Comparison of ENCODE assay signal across 28 mouse cellular contexts in the genomic region with DNA sequence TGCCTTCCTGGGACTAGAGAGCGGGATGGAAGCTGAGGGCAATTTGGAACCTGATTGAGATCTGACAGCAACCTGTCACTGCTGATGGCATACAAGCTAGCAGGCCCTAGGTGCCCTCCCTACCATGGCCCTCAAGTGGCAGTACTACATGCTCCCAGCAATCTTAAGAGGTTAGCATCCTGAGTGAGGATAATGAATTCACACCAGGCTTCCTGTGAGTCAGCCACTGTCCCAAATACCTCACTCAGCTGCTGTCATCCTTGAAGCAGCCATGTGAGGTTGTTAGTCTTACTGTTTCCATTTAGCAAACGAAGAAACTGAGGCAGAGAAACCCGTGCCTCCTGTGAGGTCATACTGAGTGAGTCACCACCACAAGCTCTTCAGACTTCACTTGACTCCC.
"Had no signal": no experiment of that assay in that cellular context is flagged by ENCODE, and none has a peak within 500 bp of the region (broad histone marks: within the 10 kb centered on the region; RNA-seq: fewer than 3 reads in every experiment).

No protein-coding gene starts in this region.

- H3K27me3 ChIP-seq: heart, embryonic 12.5 days; hindbrain, embryonic 12.5 days; intestine, embryonic 15.5 days; kidney, embryonic 15.5 days; limb, embryonic 13.5 days; limb, embryonic 15.5 days; liver, embryonic 12.5 days had no signal

- H3K27ac ChIP-seq: gastrocnemius, adult 2 months; heart, embryonic 10.5 days; hindbrain, embryonic 10.5 days; hindbrain, embryonic 12.5 days; hindbrain, embryonic 14.5 days; intestine, embryonic 15.5 days; kidney, embryonic 15.5 days; kidney, postnatal 0 days; limb, embryonic 13.5 days; limb, embryonic 15.5 days; liver, embryonic 12.5 days; liver, embryonic 14.5 days had no signal

- H3K9me3 ChIP-seq: heart, embryonic 10.5 days; heart, embryonic 12.5 days; hindbrain, embryonic 10.5 days; hindbrain, embryonic 12.5 days; intestine, embryonic 15.5 days; kidney, embryonic 15.5 days; limb, embryonic 13.5 days; limb, embryonic 15.5 days; liver, embryonic 12.5 days had no signal

- H3K36me3 ChIP-seq: heart, embryonic 10.5 days; heart, embryonic 12.5 days; hindbrain, embryonic 10.5 days; hindbrain, embryonic 12.5 days; intestine, embryonic 15.5 days; kidney, embryonic 15.5 days; limb, embryonic 13.5 days; limb, embryonic 15.5 days; liver, embryonic 12.5 days had no signal

- H3K4me3 ChIP-seq: gastrocnemius, adult 2 months; heart, embryonic 10.5 days; heart, embryonic 12.5 days; hindbrain, embryonic 10.5 days; hindbrain, embryonic 12.5 days; intestine, embryonic 15.5 days; kidney, embryonic 15.5 days; limb, embryonic 13.5 days; limb, embryonic 15.5 days; liver, embryonic 12.5 days had no signal

- H3K4me2 ChIP-seq: heart, embryonic 12.5 days; hindbrain, embryonic 12.5 days; hindbrain, embryonic 14.5 days; intestine, embryonic 15.5 days; kidney, embryonic 15.5 days; limb, embryonic 13.5 days; limb, embryonic 15.5 days; liver, embryonic 12.5 days had no signal

- H3K9ac ChIP-seq: heart, embryonic 12.5 days; hindbrain, embryonic 12.5 days; hindbrain, embryonic 14.5 days; intestine, embryonic 15.5 days; kidney, embryonic 15.5 days; limb, embryonic 13.5 days; limb, embryonic 15.5 days; liver, embryonic 12.5 days; liver, embryonic 14.5 days had no signal

- H3K4me1 ChIP-seq: heart, embryonic 10.5 days; heart, embryonic 12.5 days; hindbrain, embryonic 10.5 days; hindbrain, embryonic 12.5 days; intestine, embryonic 15.5 days; kidney, embryonic 15.5 days; limb, embryonic 13.5 days; limb, embryonic 15.5 days; liver, embryonic 12.5 days had no signal

- ATAC-seq: hindbrain, embryonic 16.5 days; inflammation-experienced regulatory T-cells, adult 6 months; intestine, embryonic 15.5 days; intestine, postnatal 0 days; liver, embryonic 12.5 days had no signal

- DNase-seq: gastrocnemius, adult 2 months; gastrocnemius, postnatal 10 days; gastrocnemius, postnatal 25 days; heart, adult 18-20 months; heart, postnatal 10 days; heart, postnatal 4 days; kidney, adult 2 months; kidney, adult 9 months; kidney, postnatal 14 days; kidney, postnatal 36 days; layer of hippocampus, adult 9-11 months; layer of hippocampus, postnatal 36 days; left cerebral cortex, postnatal 4 days had no signal
